Mouse (Mus musculus) intestine, embryonic 16.5 days (tissue): Measurements from ENCODE around the gene Stx11. TPM values are rescaled to one million over a fixed set of nuclear protein-coding genes. Genes with fewer than 3 reads are reported as not detected.

Source experiments
- ATAC-seq: fragments of 200-750 bp; cut with Nextera tagmentation; 2 replicates; pipeline ENCODE4 v1.8.0; 2017; ENCODE audit warnings: moderate TSS enrichment, moderate library complexity
- H3K27ac ChIP-seq: fragments of 300-500 bp; sonication (generic); 2 replicates; pipeline ENCODE4 v1.5.1; 2014; ENCODE audit warnings: mild to moderate bottlenecking, low read length
- H3K27me3 ChIP-seq: fragments of 300-500 bp; sonication (generic); replicated peaks from 2 replicates; pipeline ENCODE4 v1.6.1; 2014; ENCODE audit warnings: low read length, control low read depth, mixed read lengths; ENCODE audit not compliant: control insufficient read depth, insufficient read depth
- H3K36me3 ChIP-seq: fragments of 300-500 bp; sonication (generic); 2 replicates; pipeline ENCODE4 v1.6.1; 2014; ENCODE audit warnings: low read length, control low read depth; ENCODE audit not compliant: control insufficient read depth, insufficient read depth
- H3K4me1 ChIP-seq: fragments of 300-500 bp; sonication (generic); 2 replicates; pipeline ENCODE4 v1.6.1; 2014; ENCODE audit warnings: low read length, control low read depth, mixed read lengths; ENCODE audit not compliant: control insufficient read depth, insufficient read depth
- H3K4me2 ChIP-seq: fragments of 300-500 bp; sonication (generic); 2 replicates; pipeline ENCODE4 v1.6.1; 2014; ENCODE audit warnings: low read depth, low read length, control low read depth
- H3K4me3 ChIP-seq: fragments of 300-500 bp; sonication (generic); 2 replicates; pipeline ENCODE4 v1.5.1; 2014; ENCODE audit warnings: mild to moderate bottlenecking, low read length
- H3K9ac ChIP-seq: fragments of 300-500 bp; sonication (generic); 2 replicates; pipeline ENCODE4 v1.6.1; 2014; ENCODE audit warnings: low read depth, low read length
- H3K9me3 ChIP-seq: fragments of 300-500 bp; sonication (generic); 2 replicates; pipeline ENCODE4 v1.6.1; 2016; ENCODE audit warnings: low read length, control low read depth; ENCODE audit not compliant: control insufficient read depth
- WGBS: fragments of 180-500 bp; shearing (Covaris S2); extraction: QIAGEN DNeasy Blood & Tissue Kit; methylation state at CpG from one replicate; pipeline ENCODE4 v1.1.7; 2014; 5-methylcytosine and 5-hydroxymethylcytosine counted together
- polyA plus RNA-seq: library from polyadenylated mRNA; unstranded; fragments of >200 nt; fragmentation: Nextera tagmentation; extraction: Ambion mirVana; gene quantifications from 2 replicates; pipeline ENCODE4 v1.2.1, GENCODE M21; 2015

The Stx11 gene
- 1.1 and 1.6 TPM in 2 replicates for polyA plus RNA-seq

- peak; percentile 97 for ATAC-seq
- 4% methylated on average over 56 of the region's 56 CpGs for WGBS
- peak within 1 kb of the TSS; percentile 94 for H3K4me2 ChIP-seq
- H3K36me3 ChIP-seq = no peaks in the 10 kb centered on the region
- no peaks in the 10 kb centered on the region for H3K9me3 ChIP-seq
- H3K9ac ChIP-seq = peak within 1 kb of the TSS; percentile 72
- no peak within 1 kb of the TSS for H3K27ac ChIP-seq
- H3K4me1 ChIP-seq = peaks cover 2% of the 10 kb centered on the region; the same call in 1 of the 2 replicates
- no peaks in the 10 kb centered on the region for H3K27me3 ChIP-seq
- peak within 1 kb of the TSS; percentile 80 for H3K4me3 ChIP-seq
These were observed at the start of gene Stx11 for GRCm38 (mm10) chr10:12964151-12965075. Stx11 (minus strand) TSS chr10:12964298.

GRCm38 (mm10) chr10:13008737-13009121 lies 44.6 kb upstream of the Stx11 start:
- H3K27ac ChIP-seq = peak overlapping the region; percentile 34
- H3K4me1 ChIP-seq = peaks cover 13% of the 10 kb centered on the region
- peak; percentile 31 for ATAC-seq
- H3K9ac ChIP-seq = peak overlapping the region; percentile 81
- H3K9me3 ChIP-seq = no peaks in the 10 kb centered on the region
- no peaks in the 10 kb centered on the region for H3K27me3 ChIP-seq
- H3K4me3 ChIP-seq = peak overlapping the region; percentile 85
- H3K36me3 ChIP-seq = 0 out of 2 replicates have a peak, but pooled peaks cover 2% of the 10 kb centered on the region
- H3K4me2 ChIP-seq = peak overlapping the region; percentile 67
- WGBS = under 1% methylated on average over 29 of the region's 29 CpGs

GRCm38 (mm10) chr10:13007876-13008736 lies 44.0 kb upstream of the Stx11 start:
- WGBS = 3% methylated on average over 52 of the region's 52 CpGs
- peaks cover 13% of the 10 kb centered on the region for H3K4me1 ChIP-seq
- ATAC-seq = peak; percentile 100

GRCm38 (mm10) chr10:13005043-13005442 lies 40.9 kb upstream of the Stx11 start, which contains the start of gene Sf3b5:
Sf3b5 (plus strand) TSS chr10:13005343.
- no peaks in the 10 kb centered on the region for H3K36me3 ChIP-seq
- ATAC-seq = no peak
- H3K4me3 ChIP-seq = no peak within 1 kb of the TSS
- peaks cover 10% of the 10 kb centered on the region for H3K4me1 ChIP-seq
- no peak within 1 kb of the TSS for H3K9ac ChIP-seq
- H3K27me3 ChIP-seq = no peaks in the 10 kb centered on the region
- H3K4me2 ChIP-seq = no peak within 1 kb of the TSS
- 83% methylated on average over 3 of the region's 3 CpGs for WGBS
- no peak within 1 kb of the TSS for H3K27ac ChIP-seq
- no peaks in the 10 kb centered on the region for H3K9me3 ChIP-seq

More at GRCm38 (mm10) chr10:13007876-13008736, 44.0 kb upstream of the Stx11 start:
- no peaks in the 10 kb centered on the region for H3K27me3 ChIP-seq
- H3K36me3 ChIP-seq = 0 out of 2 replicates have a peak, but pooled peaks cover 2% of the 10 kb centered on the region
- H3K9ac ChIP-seq = peak overlapping the region; percentile 81
- H3K4me3 ChIP-seq = peak overlapping the region; percentile 85
- H3K9me3 ChIP-seq = no peaks in the 10 kb centered on the region
- peak overlapping the region; percentile 76 for H3K4me2 ChIP-seq
- peak overlapping the region; percentile 34 for H3K27ac ChIP-seq

GRCm38 (mm10) chr10:12996736-12997477 lies 32.8 kb upstream of the Stx11 start:
- 43% methylated on average over 17 of the region's 17 CpGs for WGBS
- peak; percentile 84 for ATAC-seq
- H3K36me3 ChIP-seq = no peaks in the 10 kb centered on the region
- no peaks in the 10 kb centered on the region for H3K4me1 ChIP-seq
- no peaks in the 10 kb centered on the region for H3K27me3 ChIP-seq
- H3K9me3 ChIP-seq = no peaks in the 10 kb centered on the region
- no peak overlapping the region for H3K4me3 ChIP-seq
- no peak overlapping the region for H3K4me2 ChIP-seq
- no peak overlapping the region for H3K27ac ChIP-seq
- H3K9ac ChIP-seq = no peak overlapping the region

GRCm38 (mm10) chr10:12993411-12994039 lies 29.4 kb upstream of the Stx11 start:
- no peaks in the 10 kb centered on the region for H3K36me3 ChIP-seq
- no peaks in the 10 kb centered on the region for H3K9me3 ChIP-seq
- no peak overlapping the region for H3K4me2 ChIP-seq
- no peaks in the 10 kb centered on the region for H3K27me3 ChIP-seq
- no peak overlapping the region for H3K9ac ChIP-seq
- H3K27ac ChIP-seq = no peak overlapping the region
- no peaks in the 10 kb centered on the region for H3K4me1 ChIP-seq
- WGBS = 82% methylated on average over 25 of the region's 25 CpGs
- no peak overlapping the region for H3K4me3 ChIP-seq
- ATAC-seq = no peak

GRCm38 (mm10) chr10:12991953-12992352 lies 27.9 kb upstream of the Stx11 start:
- H3K9ac ChIP-seq = no peak overlapping the region
- no peak overlapping the region for H3K4me3 ChIP-seq
- ATAC-seq = no peak; the same call in 1 of the 2 replicates
- H3K4me1 ChIP-seq = no peaks in the 10 kb centered on the region
- no peaks in the 10 kb centered on the region for H3K27me3 ChIP-seq
- no peaks in the 10 kb centered on the region for H3K9me3 ChIP-seq
- 83% methylated on average over 5 of the region's 5 CpGs for WGBS
- H3K36me3 ChIP-seq = no peaks in the 10 kb centered on the region
- no peak overlapping the region for H3K27ac ChIP-seq
- no peak overlapping the region for H3K4me2 ChIP-seq

- no peaks in the 10 kb centered on the region for H3K27me3 ChIP-seq
- WGBS = 37% methylated on average over 4 of the region's 4 CpGs
- no peak overlapping the region for H3K9ac ChIP-seq
These were observed 22.8 kb upstream of the Stx11 start for GRCm38 (mm10) chr10:12986943-12987342.

More at GRCm38 (mm10) chr10:12986943-12987342, 22.8 kb upstream of the Stx11 start:
- H3K9me3 ChIP-seq = no peaks in the 10 kb centered on the region
- no peak overlapping the region for H3K4me2 ChIP-seq
- no peak overlapping the region for H3K27ac ChIP-seq
- no peaks in the 10 kb centered on the region for H3K36me3 ChIP-seq
- ATAC-seq = no peak
- H3K4me1 ChIP-seq = no peaks in the 10 kb centered on the region
- no peak overlapping the region for H3K4me3 ChIP-seq
